Mouse (Mus musculus): ENCODE measurements at regions not wholly inside any gene's neighbourhood (a gene's known extent, or its start where the extent isn't known, plus 50 kb on each side); places are given as distances from the start of the nearest gene placed in this dataset.
A peak's percentile ranks its signal among the peaks of the same experiment; 100 is the strongest.
"Not testable (repeated sequence)": the region's sequence is repeated elsewhere in the genome, so short reads cannot be mapped to it uniquely, and the experiment has no call there.

- no peak for DNase-seq (ENCODE audit: low spot score)
Measured at GRCm38 (mm10) chr13:99128979-99129378, 55.6 kb upstream of the Zfp366 start.

DNA sequence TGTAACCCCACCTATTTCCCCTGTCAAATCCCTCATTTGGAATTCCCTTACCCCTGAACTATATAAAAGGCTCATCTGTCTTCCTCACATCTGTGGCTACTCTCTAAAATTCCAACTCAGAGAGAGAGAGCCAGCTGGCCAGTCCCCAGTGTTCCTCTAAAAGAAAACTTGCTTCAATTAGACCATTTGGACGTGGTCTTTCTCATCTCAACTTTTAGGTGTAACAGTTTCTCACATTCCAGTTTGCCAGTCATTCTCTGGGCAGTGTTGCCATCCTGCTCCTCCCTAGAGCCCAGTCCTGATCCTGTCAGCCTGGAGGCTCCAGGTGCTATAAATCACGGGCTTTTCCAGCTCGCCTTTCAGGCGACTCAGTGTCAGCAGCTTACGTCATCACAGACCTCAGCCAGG, 56.3 kb upstream of the Zfp366 start:
- peak; percentile 66 for DNase-seq (ENCODE audit: low spot score)

- no peak for DNase-seq (ENCODE audit: low spot score)
Measured at GRCm38 (mm10) chr13:99127716-99128115, 56.9 kb upstream of the Zfp366 start.

DNA sequence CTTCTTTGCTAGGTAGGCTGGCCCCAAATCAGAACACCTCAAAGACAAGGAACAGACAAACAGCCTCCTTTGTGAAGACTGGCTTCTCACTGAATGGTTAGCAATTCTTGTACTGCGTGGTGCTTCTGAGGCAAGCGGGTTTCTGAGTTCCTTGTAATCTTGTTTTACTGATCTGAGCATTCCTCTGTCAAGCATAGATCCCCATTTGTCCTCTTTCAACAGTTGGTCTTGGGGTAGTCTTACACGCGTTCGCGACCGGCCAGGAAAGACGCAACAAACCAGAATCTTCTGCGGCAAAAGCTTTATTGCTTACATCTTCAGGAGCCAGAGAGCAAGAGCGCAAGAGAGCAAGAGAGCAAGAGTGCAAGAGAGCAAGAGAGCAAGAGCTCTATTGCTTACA, 57.7 kb upstream of the Zfp366 start:
- DNase-seq (ENCODE audit: low spot score), result not testable (repeated sequence)

DNA sequence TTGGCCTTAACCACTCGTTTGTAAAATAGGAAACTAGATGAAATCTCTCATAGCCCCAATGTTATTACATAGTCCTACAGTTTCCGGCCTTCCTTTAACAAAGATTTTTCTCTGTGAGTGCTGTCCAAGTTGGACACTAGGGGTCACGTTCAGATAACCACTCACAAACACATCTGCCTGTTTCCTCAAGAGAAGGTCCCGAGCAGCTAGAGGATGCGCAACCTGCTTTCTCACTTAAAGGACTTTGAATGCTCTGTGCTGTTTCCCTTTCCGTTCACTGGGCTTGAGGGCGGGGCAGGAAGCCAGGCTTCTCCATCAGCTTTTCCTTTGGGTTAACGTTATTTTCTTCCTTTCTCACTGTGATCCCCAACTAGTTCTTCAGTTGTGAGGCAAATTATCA, 58.1 kb upstream of the Zfp366 start:
- peak; percentile 65 for DNase-seq (ENCODE audit: low spot score)

DNA sequence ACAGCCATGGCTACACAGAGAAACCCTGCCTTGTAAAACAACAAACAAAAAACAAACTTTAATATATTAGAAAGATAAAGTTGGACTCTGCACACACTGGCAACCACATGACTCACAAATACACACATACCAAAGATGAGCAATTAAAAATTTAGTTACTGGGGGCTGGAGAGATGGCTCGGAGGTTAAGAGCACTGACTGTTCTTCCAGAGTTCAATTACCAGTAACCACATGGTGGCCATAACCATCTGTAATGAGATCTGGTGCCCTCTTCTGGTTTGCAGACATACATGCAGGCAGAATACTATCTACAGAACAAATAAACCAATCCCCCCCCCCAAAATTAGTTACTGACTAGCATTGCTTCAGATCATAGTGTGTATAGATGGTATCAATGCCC, 58.7 kb upstream of the Zfp366 start:
- no peak for DNase-seq (ENCODE audit: low spot score)

- peak; percentile 87 for DNase-seq (ENCODE audit: low spot score)
Measured at GRCm38 (mm10) chr13:99124894-99125570, 59.6 kb upstream of the Zfp366 start.

- DNase-seq (ENCODE audit: low spot score), result no peak
Measured at GRCm38 (mm10) chr13:99124141-99124540, 60.5 kb upstream of the Zfp366 start.

GRCm38 (mm10) chr13:99123476-99124140, 61.0 kb upstream of the Zfp366 start:
- no peak for DNase-seq (ENCODE audit: low spot score)

GRCm38 (mm10) chr13:99122539-99122938, 62.1 kb upstream of the Zfp366 start:
- DNase-seq (ENCODE audit: low spot score), result not testable (repeated sequence)

GRCm38 (mm10) chr13:99121096-99121495, 63.5 kb upstream of the Zfp366 start:
- no peak for DNase-seq (ENCODE audit: low spot score)

- DNase-seq (ENCODE audit: low spot score), result no peak
Measured at GRCm38 (mm10) chr13:99119941-99120340, 64.7 kb upstream of the Zfp366 start.

DNA sequence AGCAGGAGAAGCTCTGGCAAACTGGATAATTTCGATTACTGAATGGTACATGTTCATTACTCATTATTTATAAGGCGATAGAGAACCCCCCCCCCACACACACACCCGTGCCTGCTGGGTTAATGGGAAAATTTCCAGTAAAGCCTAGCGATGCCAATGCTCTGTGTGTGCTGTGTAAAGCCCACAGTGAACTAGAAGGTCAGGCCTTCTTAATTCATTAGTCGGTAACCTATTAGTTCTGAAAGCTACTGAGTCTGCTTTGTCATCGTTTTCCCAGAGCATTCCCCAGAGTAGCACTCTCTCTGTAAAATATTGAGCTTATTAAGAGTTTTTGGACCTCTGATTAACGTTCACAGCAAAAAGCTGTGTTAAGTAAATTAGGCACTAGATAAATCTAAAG, 65.7 kb upstream of the Zfp366 start:
- no peak for DNase-seq (ENCODE audit: low spot score)

GRCm38 (mm10) chr13:99115541-99115940, 69.1 kb upstream of the Zfp366 start:
- DNase-seq (ENCODE audit: low spot score), result no peak

DNA sequence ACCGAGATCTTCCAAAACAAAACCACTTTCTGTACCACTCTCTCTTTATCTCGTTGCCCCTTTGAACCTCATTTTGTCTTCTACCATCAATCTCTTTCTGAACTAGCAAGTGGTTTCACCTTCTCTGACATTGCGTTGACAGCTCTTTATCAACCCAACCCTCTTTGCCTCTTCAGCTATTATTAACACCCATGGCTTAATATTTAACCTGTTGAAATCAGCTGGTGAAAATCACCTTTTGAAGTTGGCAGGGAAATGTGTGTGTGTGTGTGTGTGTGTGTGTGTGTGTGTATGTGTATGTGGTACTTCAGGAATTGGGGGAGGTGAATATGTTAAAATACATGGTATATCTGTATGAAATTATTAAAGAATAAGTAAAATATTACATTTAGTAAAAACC, 70.1 kb upstream of the Zfp366 start:
- DNase-seq (ENCODE audit: low spot score), result no peak

- DNase-seq (ENCODE audit: low spot score), result no peak
Measured at GRCm38 (mm10) chr13:99111736-99112386, 72.8 kb upstream of the Zfp366 start.

DNA sequence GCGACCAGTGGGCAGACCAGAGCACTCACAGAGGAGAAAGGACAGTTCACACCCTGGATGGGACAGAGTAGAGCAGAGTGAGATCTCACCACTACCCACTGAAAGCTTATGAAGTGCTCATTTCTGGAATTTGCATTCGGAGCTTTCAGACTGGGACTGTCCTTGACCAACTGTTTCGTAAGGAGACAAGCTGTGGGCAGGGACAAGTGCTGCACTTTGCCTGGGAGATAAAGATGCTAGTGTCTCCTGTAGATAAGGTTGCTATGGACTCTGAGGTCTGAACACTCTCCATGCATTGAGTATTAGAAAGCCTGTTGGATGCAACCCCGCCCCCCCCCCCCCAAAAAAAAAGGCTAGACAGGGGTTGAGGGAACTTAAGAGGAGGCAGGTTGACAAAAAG, 76.6 kb upstream of the Zfp366 start:
- DNase-seq (ENCODE audit: low spot score), result no peak

GRCm38 (mm10) chr13:99102089-99102681, 82.4 kb upstream of the Zfp366 start:
- DNase-seq (ENCODE audit: low spot score), result no peak

DNA sequence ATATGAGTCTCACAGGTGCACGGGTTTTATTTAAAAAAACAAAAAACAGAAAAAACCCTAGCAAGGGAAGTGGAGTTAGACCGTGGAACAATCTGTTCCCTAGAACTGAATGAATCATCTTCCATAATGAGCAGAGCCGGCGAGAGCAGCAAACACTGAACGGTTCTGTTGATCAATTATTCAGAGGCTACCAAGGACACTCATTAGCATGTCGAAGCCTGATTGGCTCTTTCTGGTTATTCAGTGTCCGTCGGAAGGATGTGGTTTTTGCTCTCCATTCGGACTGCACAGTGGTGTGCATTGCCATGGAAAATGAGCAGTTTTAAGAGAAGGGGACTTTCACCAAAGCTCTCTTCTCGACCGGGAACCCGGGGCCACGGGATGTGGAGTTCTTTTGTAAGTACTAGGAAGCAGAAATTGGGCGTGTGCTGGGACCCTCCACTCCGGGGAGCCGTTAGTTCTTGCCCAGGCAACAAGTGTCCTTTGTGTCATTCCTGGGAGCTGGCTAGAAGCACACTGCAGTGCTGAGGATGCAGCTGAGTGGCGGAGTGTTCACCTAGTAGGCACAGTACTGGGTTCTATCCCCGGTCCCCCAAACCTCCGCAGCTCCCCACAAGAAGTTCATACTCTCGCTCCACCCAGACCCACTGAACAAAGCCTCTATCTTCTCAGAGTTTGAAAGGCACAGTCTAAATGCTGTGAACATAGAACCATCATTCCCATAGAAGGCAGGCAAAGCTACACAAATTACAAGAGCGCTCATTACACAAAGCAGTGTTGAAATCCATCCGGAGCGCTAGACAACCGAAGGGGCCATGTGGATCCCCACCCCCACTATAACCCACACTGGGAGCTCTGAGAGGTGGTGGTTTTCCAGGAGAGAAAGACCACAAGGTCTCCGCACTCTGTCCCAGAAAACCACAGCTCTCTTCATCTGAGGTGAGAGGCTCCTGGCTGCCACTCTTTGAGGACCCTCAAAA, 83.9 kb upstream of the Zfp366 start:
- DNase-seq (ENCODE audit: low spot score), result no peak

- no peak for DNase-seq (ENCODE audit: low spot score)
Measured at GRCm38 (mm10) chr13:99099794-99100429, 84.7 kb upstream of the Zfp366 start.

- no peak for DNase-seq (ENCODE audit: low spot score)
Measured at GRCm38 (mm10) chr13:99099226-99099625, 85.4 kb upstream of the Zfp366 start.

Measured in heart, adult 8-10 months (tissue).